Mouse (Mus musculus) lung, embryonic 15.5 days (tissue): ENCODE measurements around the gene Idh3a. TPM values are rescaled to one million over a fixed set of nuclear protein-coding genes. Genes with fewer than 3 reads are reported as not detected.

ENCODE experiments used
- ATAC-seq: fragments of 200-750 bp; cut with Nextera tagmentation; 2 replicates; pipeline ENCODE4 v1.8.0; 2017; ENCODE audit warnings: moderate number of reproducible peaks, borderline replicate concordance; ENCODE audit not compliant: low FRiP score, low TSS enrichment; ENCODE audit errors: extremely low read depth
- H3K27ac ChIP-seq: fragments of 300-500 bp; sonication (generic); 2 replicates; pipeline ENCODE4 v1.5.1; 2015; ENCODE audit warnings: moderate library complexity, mild to moderate bottlenecking, inconsistent platforms
- H3K27me3 ChIP-seq: fragments of 300-500 bp; sonication (generic); 2 replicates; pipeline ENCODE4 v1.6.1; 2015; ENCODE audit warnings: inconsistent platforms
- H3K36me3 ChIP-seq: fragments of 300-500 bp; sonication (generic); 2 replicates; pipeline ENCODE4 v1.6.1; 2015; ENCODE audit warnings: inconsistent platforms
- H3K4me1 ChIP-seq: fragments of 300-500 bp; sonication (generic); 2 replicates; pipeline ENCODE4 v1.6.1; 2015; ENCODE audit warnings: inconsistent platforms
- H3K4me2 ChIP-seq: fragments of 300-500 bp; sonication (generic); 2 replicates; pipeline ENCODE4 v1.6.1; 2015; ENCODE audit warnings: inconsistent platforms, mild to moderate bottlenecking, moderate library complexity
- H3K4me3 ChIP-seq: fragments of 300-500 bp; sonication (generic); 2 replicates; pipeline ENCODE4 v1.5.1; 2015; ENCODE audit warnings: mild to moderate bottlenecking, inconsistent platforms
- H3K9ac ChIP-seq: fragments of 300-500 bp; sonication (generic); 2 replicates; pipeline ENCODE4 v1.6.1; 2015; ENCODE audit warnings: inconsistent platforms
- H3K9me3 ChIP-seq: fragments of 300-500 bp; sonication (generic); 2 replicates; pipeline ENCODE4 v1.6.1; 2016; ENCODE audit warnings: inconsistent platforms
- WGBS: fragments of 180-500 bp; shearing (Covaris S2); methylation state at CpG from one replicate; pipeline ENCODE4 v1.1.7; 2015; 5-methylcytosine and 5-hydroxymethylcytosine counted together
- polyA plus RNA-seq: library from polyadenylated mRNA; unstranded; fragments of >200 nt; fragmentation: Nextera tagmentation; extraction: Ambion mirVana; gene quantifications from 2 replicates; pipeline ENCODE4 v1.2.1, GENCODE M21; 2015

The Idh3a gene
- polyA plus RNA-seq: 105 and 109 TPM in 2 replicates

- no peaks in the 10 kb centered on the region for H3K27me3 ChIP-seq
- H3K4me2 ChIP-seq: peak within 1 kb of the TSS; percentile 91
- ATAC-seq: peak; percentile 100
- H3K4me1 ChIP-seq: peaks cover 10% of the 10 kb centered on the region
- H3K9ac ChIP-seq: peak within 1 kb of the TSS; percentile 72
- H3K36me3 ChIP-seq: peaks cover 5% of the 10 kb centered on the region
- H3K27ac ChIP-seq: no peak within 1 kb of the TSS
- no peaks in the 10 kb centered on the region for H3K9me3 ChIP-seq
- WGBS: 0% methylated on average over 63 of the region's 73 CpGs
- H3K4me3 ChIP-seq: peak within 1 kb of the TSS; percentile 69
These were observed at the start of gene Idh3a for GRCm38 (mm10) chr9:54586199-54587061. Gene Idh3a (plus strand): TSS chr9:54586334.

DNA sequence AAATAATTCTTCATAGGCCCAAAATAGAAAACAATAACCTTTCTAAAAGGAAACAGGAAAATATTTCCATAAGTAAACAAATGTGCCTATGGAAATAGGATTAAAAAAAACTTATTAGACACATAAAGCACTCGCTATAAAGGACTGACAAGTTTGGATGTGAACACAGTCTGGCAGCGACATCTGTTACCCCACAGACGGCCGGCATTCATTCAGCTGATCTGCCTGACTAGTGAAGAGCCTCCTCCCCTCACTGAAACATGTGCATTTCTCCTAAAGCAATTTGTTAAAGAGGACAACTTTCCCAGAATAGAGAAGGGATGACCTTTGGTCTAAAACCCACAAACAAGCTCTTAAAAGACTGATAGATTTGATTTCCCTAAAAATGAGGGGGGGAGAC, 49.1 kb upstream of the Idh3a start:
- H3K9me3 ChIP-seq: no peaks in the 10 kb centered on the region
- no peak for ATAC-seq
- WGBS: 40% methylated on average over 4 of the region's 4 CpGs

GRCm38 (mm10) chr9:54537480-54537879, 48.7 kb upstream of the Idh3a start:
- no peak for ATAC-seq
- H3K4me1 ChIP-seq: no peaks in the 10 kb centered on the region
- H3K4me3 ChIP-seq: no peak overlapping the region
- H3K36me3 ChIP-seq: no peaks in the 10 kb centered on the region
- no peaks in the 10 kb centered on the region for H3K9me3 ChIP-seq
- H3K9ac ChIP-seq: no peak overlapping the region
- H3K27ac ChIP-seq: no peak overlapping the region
- 78% methylated on average over 3 of the region's 3 CpGs for WGBS
- no peak overlapping the region for H3K4me2 ChIP-seq
- H3K27me3 ChIP-seq: no peaks in the 10 kb centered on the region

More for the DNA sequence above, 49.1 kb upstream of the Idh3a start:
- Histone ChIP-seq H3K27ac (no peak overlapping the region), H3K4me3 (no peak overlapping the region), H3K27me3 (no peaks in the 10 kb centered on the region), H3K4me1 (no peaks in the 10 kb centered on the region), H3K4me2 (no peak overlapping the region), H3K9ac (no peak overlapping the region), H3K36me3 (no peaks in the 10 kb centered on the region)

DNA sequence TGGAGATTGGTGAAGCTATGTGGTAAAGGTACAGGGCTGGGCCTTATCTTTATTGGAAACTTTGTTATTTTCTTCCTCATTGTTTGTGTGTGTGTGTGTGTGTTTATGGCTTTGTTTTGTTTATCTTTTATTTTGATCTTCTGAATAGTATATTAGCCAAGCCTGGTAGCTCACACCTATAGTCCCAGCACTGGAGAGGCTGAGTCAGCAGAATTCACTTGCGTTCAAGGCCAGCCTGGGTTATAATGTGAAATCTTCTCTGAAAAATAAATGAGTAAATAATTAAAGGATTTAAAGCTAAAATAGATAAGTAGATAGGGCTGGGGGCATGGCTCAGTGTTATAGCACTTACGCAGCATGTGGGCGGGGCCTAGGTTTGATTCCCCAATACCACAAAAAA, 47.9 kb upstream of the Idh3a start:
- H3K9ac ChIP-seq: no peak overlapping the region
- no peaks in the 10 kb centered on the region for H3K36me3 ChIP-seq
- no peaks in the 10 kb centered on the region for H3K27me3 ChIP-seq
- no peak overlapping the region for H3K4me2 ChIP-seq
- no peaks in the 10 kb centered on the region for H3K4me1 ChIP-seq
- no peak overlapping the region for H3K4me3 ChIP-seq
- no peak for ATAC-seq
- H3K27ac ChIP-seq: no peak overlapping the region
- WGBS: 89% methylated on average over 3 of the region's 3 CpGs
- no peaks in the 10 kb centered on the region for H3K9me3 ChIP-seq

GRCm38 (mm10) chr9:54538684-54539083, 47.5 kb upstream of the Idh3a start, which contains the start of gene Sh2d7:
Gene Sh2d7 (plus strand): TSS chr9:54538984.
- Histone ChIP-seq H3K4me2 (no peak within 1 kb of the TSS), H3K27ac (no peak within 1 kb of the TSS), H3K9me3 (no peaks in the 10 kb centered on the region), H3K36me3 (no peaks in the 10 kb centered on the region), H3K9ac (no peak within 1 kb of the TSS), H3K27me3 (no peaks in the 10 kb centered on the region), H3K4me1 (no peaks in the 10 kb centered on the region), H3K4me3 (no peak within 1 kb of the TSS)
- WGBS: 84% methylated on average over 14 of the region's 14 CpGs
- ATAC-seq: no peak

DNA sequence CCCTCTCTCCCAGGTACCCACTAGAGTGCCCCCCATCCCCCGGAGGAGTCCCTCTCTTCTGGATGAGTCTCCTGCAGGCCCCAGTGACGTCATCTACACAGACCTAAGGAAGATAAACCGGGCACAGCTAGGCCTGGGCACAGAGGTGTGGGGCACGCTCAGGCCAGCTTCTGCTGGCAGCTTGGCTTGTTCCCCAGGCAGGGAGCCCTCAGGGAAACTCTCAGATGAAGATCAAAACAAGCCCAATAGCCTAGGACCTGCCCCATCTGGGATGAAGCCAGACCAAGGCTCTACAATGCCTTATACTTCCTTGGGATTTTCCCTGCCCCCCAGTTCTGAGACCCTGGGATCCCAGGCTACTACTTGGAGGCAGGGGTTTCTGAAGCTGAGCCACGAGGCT, 45.3 kb upstream of the Idh3a start:
- 57% methylated on average over 5 of the region's 5 CpGs for WGBS
- no peak overlapping the region for H3K9ac ChIP-seq
- no peaks in the 10 kb centered on the region for H3K36me3 ChIP-seq
- H3K27ac ChIP-seq: no peak overlapping the region
- no peaks in the 10 kb centered on the region for H3K4me1 ChIP-seq
- H3K4me3 ChIP-seq: no peak overlapping the region
- ATAC-seq: no peak
- no peaks in the 10 kb centered on the region for H3K27me3 ChIP-seq
- no peak overlapping the region for H3K4me2 ChIP-seq
- no peaks in the 10 kb centered on the region for H3K9me3 ChIP-seq

GRCm38 (mm10) chr9:54544212-54544953, 41.8 kb upstream of the Idh3a start:
- ATAC-seq: no peak
- no peaks in the 10 kb centered on the region for H3K27me3 ChIP-seq
- H3K36me3 ChIP-seq: no peaks in the 10 kb centered on the region
- H3K27ac ChIP-seq: no peak overlapping the region
- no peak overlapping the region for H3K4me3 ChIP-seq
- WGBS: 75% methylated on average over 9 of the region's 9 CpGs
- H3K4me1 ChIP-seq: no peaks in the 10 kb centered on the region
- H3K4me2 ChIP-seq: no peak overlapping the region
- H3K9me3 ChIP-seq: no peaks in the 10 kb centered on the region
- H3K9ac ChIP-seq: no peak overlapping the region

- WGBS: 90% methylated on average over 4 of the region's 4 CpGs
- Histone ChIP-seq H3K27ac (no peak overlapping the region), H3K4me3 (no peak overlapping the region), H3K27me3 (no peaks in the 10 kb centered on the region), H3K4me2 (no peak overlapping the region), H3K9ac (no peak overlapping the region), H3K36me3 (no peaks in the 10 kb centered on the region), H3K4me1 (no peaks in the 10 kb centered on the region), H3K9me3 (no peaks in the 10 kb centered on the region)
- no peak for ATAC-seq
These were observed 41.2 kb upstream of the Idh3a start for GRCm38 (mm10) chr9:54544954-54545315.

DNA sequence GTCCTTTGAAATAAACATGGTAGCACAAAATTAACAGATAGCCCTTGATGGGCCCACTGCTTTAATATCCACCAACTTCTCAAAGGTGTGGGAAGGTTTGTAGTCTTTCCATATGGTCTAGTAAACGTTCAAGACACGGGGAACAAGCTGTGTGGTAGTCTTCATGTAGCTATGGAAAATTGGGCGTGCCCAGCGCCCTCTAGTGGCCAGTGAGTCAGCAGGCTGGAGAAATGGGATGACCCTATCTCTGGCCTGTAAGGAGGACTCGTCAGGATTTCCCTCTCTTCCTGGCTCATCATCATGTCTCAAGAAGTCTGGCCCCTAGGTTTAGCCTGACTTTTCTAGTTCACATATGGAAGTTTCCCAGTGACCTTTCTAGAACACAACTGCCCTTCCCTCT, 38.6 kb upstream of the Idh3a start:
- Histone ChIP-seq H3K9ac (no peak overlapping the region), H3K27ac (no peak overlapping the region), H3K4me1 (no peaks in the 10 kb centered on the region), H3K4me2 (no peak overlapping the region), H3K4me3 (no peak overlapping the region), H3K36me3 (no peaks in the 10 kb centered on the region), H3K9me3 (no peaks in the 10 kb centered on the region), H3K27me3 (no peaks in the 10 kb centered on the region)
- 16% methylated on average over 5 of the region's 5 CpGs for WGBS
- no peak for ATAC-seq

DNA sequence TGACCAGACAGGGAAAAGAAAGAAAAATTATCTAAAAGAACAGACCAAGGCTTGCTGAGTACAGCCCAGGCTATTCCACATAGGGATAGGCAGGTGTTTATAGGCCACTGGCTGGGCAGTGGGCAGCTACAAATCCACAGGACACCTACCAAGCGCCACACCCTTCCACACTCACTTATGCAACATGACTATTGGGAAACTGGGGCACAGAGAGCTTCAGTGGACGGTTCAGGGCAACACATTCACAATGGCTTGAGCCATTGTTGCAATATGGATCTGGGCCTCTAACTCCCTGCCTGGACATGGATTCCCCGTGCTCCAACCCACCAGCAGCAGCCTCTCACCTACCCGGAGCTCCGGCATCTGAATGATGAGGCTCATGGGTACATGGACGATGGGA, 36.7 kb upstream of the Idh3a start:
- Histone ChIP-seq H3K36me3 (no peaks in the 10 kb centered on the region), H3K9me3 (no peaks in the 10 kb centered on the region), H3K9ac (no peak overlapping the region), H3K4me1 (no peaks in the 10 kb centered on the region), H3K27ac (no peak overlapping the region), H3K27me3 (no peaks in the 10 kb centered on the region), H3K4me3 (no peak overlapping the region), H3K4me2 (no peak overlapping the region)
- WGBS: 83% methylated on average over 6 of the region's 6 CpGs
- no peak for ATAC-seq

GRCm38 (mm10) chr9:54552409-54552808, 33.7 kb upstream of the Idh3a start:
- Histone ChIP-seq H3K4me3 (no peak overlapping the region), H3K36me3 (no peaks in the 10 kb centered on the region), H3K9ac (no peak overlapping the region), H3K27me3 (no peaks in the 10 kb centered on the region), H3K9me3 (no peaks in the 10 kb centered on the region), H3K4me1 (no peaks in the 10 kb centered on the region), H3K4me2 (no peak overlapping the region), H3K27ac (no peak overlapping the region)
- 18% methylated on average over 5 of the region's 5 CpGs for WGBS
- ATAC-seq: no peak

GRCm38 (mm10) chr9:54555044-54555443, 31.1 kb upstream of the Idh3a start:
- H3K4me1 ChIP-seq: peaks cover 6% of the 10 kb centered on the region; the same call in 1 of the 2 replicates
- H3K27me3 ChIP-seq: 0 out of 2 replicates have a peak, but pooled peaks cover 5% of the 10 kb centered on the region
- no peak overlapping the region for H3K27ac ChIP-seq
- H3K4me3 ChIP-seq: no peak overlapping the region
- H3K36me3 ChIP-seq: no peaks in the 10 kb centered on the region
- WGBS: 68% methylated on average over 2 of the region's 2 CpGs
- H3K4me2 ChIP-seq: no peak overlapping the region
- no peak overlapping the region for H3K9ac ChIP-seq
- no peak for ATAC-seq
- H3K9me3 ChIP-seq: no peaks in the 10 kb centered on the region
